Mouse (Mus musculus): ENCODE results near the gene Exd1.
"Not testable (repeated sequence)": the region's sequence is repeated elsewhere in the genome, so short reads cannot be mapped to it uniquely, and the experiment has no call there.

The Exd1 gene

GRCm38 (mm10) chr2:119538802-119539201 is 8.6 kb downstream of the Exd1 start:
- DNase-seq (ENCODE audit: low spot score), result no peak

DNA sequence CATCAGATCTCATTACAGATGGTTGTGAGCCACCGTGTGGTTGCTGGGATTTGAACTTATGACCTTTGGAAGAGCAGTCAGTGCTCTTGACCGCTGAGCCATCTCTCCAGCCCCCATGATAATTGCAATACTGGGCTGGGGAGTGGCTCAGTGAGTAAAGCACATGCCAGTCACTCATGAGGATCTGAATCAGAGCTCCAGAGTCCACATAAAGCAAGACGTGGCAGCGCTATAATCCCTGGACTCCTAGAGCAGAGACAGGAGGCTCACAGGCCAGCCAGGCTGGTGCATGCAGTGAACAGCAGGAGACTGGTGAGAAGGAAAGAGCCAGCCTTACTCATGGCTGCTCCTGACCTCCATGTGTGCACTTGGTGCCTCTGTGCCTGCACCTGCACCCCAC is 22.0 kb downstream of the Exd1 start:
- DNase-seq (ENCODE audit: low spot score), result no peak

DNA sequence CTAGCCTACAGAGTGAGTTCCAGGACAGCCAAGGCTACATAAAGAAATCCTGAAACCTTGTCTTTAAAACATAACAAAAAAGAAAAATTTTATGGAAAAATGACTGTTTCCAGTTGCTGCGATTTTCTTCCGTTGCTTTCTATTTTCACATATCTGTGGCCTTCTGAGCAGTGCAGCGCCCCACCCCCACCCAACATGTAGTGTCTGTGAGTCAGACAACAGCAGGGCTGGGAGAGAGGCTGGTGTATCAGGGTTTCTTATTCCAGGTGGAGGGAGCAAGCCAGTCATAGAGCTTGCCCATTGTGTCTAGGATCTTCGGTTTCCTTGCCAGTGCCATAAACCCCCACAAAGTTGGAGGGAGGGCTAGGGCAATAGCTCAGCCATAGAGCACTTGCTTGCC is 23.6 kb downstream of the Exd1 start:
- DNase-seq (ENCODE audit: low spot score), result no peak

- no peak for DNase-seq (ENCODE audit: low spot score)
These were observed 26.9 kb downstream of the Exd1 start for GRCm38 (mm10) chr2:119520550-119520949.

DNA sequence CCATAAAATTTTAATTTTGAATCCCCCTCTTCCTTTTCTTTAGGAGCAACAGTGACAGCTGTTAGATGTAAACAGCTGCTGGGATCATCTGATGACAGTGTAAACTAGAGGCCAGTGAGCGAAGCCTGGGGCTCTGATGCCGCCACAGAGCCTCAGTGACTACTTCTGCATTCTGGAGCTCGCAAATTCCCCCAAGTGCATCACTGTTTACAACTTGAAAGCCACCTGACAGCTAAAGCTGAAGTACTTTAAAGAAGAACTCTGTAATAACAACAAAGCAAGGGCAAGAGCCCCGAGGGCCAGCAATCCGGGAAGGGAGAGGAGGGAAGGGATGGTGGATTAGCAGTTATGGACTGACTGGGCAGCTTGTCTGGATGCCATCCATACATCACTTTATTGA is 30.6 kb downstream of the Exd1 start:
- DNase-seq (ENCODE audit: low spot score), result no peak

DNA sequence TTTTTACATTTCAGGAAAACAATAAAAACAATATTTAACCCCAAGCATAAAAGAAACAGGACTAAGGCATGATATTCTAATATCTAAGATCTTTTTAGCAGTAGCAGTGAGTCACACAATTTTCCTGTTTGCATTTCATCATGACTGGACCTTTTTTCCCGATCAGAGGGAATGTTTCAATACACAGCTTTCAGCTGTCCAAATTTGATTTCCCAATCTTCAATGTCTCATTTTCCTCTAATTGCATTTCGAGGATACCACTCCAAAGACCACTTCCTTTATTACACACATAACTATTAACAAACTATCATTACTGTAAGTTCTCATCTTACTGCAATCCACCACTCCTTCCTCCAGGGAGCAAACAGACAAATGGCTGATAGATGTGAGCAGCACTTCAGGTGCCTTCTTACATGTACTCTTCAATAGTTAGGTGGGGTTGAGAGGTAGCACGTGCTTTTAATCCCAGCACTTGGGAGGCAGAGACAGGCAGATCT is 33.4 kb downstream of the Exd1 start:
- DNase-seq (ENCODE audit: low spot score), result no peak

GRCm38 (mm10) chr2:119512292-119512691 is 35.1 kb downstream of the Exd1 start:
- peak; percentile 8 for DNase-seq (ENCODE audit: low spot score)

DNA sequence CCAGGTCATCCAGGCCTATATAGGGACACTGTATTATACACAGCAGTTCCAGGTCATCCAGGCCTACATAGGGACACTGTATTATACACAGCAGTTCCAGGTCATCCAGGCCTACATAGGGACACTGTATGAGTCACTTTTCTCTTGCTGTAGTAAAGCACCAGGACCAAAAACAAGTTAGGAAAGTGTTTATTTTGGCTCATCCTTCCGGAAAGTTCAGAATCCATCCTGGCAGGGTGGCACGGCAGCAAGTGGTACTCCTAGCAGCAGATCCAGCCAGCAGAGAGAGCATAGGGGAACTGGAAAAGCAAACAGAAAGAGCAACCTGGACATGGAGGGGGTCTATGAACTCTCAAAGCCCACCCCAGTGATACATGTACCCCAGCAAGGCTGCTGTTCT is 36.6 kb downstream of the Exd1 start:
- DNase-seq (ENCODE audit: low spot score), result no peak

DNA sequence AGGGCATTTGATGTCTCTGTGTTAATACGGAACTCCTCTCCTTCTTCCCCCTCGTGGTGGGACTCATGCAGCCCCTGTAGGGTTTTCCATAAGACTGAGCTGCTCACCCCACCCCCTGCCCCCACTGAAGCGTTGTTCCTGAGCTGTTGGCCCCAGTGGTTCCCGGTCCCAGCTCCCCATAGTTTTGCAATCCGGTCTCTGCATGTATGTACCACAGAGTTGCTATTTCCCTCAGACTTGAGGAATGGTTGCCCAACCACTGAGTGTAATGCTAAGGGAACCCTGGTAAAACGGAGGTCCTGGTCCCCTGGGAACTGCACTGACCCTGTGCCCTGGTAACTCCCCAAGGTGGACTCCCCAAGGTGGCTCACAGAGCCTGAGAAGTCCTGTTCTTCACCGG is 38.9 kb downstream of the Exd1 start:
- DNase-seq (ENCODE audit: low spot score), result not testable (repeated sequence)

- DNase-seq (ENCODE audit: low spot score), result no peak
These were observed 40.3 kb downstream of the Exd1 start for GRCm38 (mm10) chr2:119507108-119507507.

DNA sequence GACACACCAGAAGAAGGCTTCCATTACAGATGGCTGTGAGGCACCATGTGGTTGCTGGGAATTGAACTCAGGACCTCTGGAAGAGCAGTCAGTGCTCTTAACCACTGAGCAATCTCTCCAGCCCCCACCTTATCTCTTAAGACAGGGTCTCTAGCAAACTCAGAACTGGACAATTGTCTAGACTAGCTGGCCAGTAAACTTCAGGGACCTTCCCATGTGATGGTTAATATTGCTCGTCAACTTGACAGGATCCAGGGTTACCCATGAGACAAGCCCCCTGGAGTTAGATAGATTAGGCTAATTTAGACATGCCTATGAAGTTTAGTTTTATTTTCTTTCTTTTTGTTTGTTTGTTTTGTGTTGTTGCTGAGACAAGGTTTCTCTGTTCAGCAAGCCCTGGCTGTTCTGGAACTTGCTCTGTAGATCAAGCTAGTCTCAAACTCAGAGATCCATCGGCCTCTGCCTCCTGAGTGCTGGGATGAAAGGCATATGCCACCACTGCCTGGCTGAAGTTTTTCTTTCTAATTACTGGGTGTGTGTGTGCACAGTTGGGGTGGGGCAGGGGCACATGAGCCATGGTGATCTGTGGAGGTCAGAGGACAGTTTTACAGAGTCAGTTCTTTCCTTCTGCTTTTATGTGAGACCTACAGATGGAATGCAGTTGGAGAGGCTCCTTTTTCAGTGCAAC is 46.3 kb downstream of the Exd1 start:
- DNase-seq (ENCODE audit: low spot score), result no peak

GRCm38 (mm10) chr2:119498859-119499258 is 48.6 kb downstream of the Exd1 start:
- no peak for DNase-seq (ENCODE audit: low spot score)

DNA sequence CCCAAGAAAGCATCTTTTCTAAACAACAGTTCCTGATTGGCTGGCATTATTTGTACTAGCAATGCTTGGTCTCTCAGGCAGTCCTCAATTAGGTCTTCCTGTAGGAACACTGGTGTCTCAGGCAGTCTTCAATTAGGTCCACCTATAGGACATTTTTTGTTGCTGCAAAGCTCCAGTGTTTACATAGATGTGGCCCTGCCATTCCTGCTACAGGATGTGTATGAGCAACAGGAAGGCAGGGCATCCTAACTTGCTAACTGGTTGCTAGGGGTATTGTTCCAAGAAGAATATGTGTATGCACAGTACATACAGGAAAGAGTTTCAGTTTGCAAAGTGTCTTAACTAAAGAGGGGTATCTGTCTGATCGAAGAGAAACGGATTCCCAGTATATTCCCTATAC is 51.3 kb downstream of the Exd1 start:
- no peak for DNase-seq (ENCODE audit: low spot score)

GRCm38 (mm10) chr2:119491953-119492352 is 55.5 kb downstream of the Exd1 start:
- DNase-seq (ENCODE audit: low spot score), result no peak

DNA sequence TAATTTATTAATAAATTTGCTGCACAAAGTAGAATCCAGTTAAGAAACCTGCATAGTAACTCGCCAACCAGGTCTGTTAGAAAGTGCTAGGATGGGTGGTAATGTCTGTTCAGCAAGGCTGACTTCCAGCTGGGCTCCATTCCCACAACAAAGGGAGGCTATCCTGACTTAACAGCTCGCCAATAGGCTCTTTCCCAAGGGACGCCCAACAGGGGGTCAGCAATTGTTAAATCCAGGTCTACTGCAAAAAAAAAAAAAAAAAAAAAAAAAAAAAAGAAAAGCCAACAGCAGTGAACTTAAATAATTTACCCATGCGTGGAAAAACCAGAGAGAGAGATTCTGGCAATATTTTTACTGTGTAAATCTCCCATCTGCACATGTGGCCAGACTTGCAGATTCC is 60.9 kb downstream of the Exd1 start:
- DNase-seq (ENCODE audit: low spot score), result no peak

DNA sequence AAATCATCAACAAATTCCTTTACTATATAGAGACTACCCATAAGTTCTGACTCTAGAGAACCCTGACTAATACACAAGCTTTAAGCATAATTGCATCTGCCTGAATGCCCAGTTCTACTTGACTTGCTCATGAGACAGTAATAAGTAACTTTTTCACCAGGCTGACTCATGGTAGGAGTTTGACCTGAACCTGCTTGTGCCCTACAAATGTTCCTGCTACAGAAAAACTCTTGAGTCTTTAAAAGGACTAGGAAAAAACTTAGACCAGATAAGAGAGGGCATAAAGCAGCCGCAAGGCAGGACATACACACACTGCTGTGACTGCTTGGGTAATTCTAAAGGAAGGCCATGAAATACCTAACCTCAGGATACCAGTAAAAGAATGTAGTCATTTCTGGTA is 65.1 kb downstream of the Exd1 start:
- DNase-seq (ENCODE audit: low spot score), result no peak

GRCm38 (mm10) chr2:119478397-119478749 is 69.1 kb downstream of the Exd1 start:
- DNase-seq (ENCODE audit: low spot score), result no peak

DNA sequence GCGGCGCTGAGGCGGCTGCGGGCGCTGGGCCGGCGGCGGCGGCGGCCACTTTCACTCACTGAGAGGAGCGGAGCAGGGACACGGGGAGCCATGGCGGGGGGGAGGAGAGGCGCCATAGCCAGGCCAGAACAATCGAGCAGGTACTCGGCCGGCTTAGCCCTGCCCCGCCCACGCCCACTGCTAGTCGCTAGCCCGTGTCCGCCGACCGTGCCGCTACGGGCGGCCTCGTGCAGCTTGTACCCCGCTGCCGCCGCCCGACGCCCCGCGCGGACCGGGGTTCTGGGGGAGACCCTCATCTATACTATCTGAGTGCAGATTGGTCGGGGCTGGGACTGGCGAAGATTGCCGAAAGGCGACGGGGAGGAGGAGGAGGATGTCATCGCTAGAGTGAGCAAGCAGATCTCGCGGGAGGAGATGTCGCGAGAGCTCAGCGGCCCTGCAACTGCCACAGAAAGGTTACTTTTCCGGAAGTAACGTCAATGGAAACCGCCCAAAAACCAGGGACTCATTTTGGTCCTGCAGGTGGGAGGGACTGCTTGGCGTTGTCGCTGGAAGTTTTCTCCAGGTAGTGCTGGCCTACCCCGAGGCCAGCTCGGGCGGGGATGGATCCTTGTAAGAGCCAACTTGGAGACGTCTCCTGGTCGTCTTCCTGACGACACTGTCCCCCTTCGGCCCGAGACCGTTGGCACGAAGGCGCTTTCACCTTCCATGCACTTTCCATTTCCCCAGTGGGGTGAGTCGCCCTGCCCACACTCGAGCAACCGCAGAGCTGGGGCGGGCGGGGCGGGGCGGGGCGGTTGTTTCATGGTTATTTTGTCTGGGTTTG is 69.6 kb downstream of the Exd1 start, which contains the start of gene Ino80:
Gene Ino80 (minus strand): TSS at position 117 of the 826 bp plus-strand sequence.
- DNase-seq (ENCODE audit: low spot score), result peak; percentile 99

GRCm38 (mm10) chr2:119476621-119477391 is 70.6 kb downstream of the Exd1 start:
- DNase-seq (ENCODE audit: low spot score), result peak; percentile 75

DNA sequence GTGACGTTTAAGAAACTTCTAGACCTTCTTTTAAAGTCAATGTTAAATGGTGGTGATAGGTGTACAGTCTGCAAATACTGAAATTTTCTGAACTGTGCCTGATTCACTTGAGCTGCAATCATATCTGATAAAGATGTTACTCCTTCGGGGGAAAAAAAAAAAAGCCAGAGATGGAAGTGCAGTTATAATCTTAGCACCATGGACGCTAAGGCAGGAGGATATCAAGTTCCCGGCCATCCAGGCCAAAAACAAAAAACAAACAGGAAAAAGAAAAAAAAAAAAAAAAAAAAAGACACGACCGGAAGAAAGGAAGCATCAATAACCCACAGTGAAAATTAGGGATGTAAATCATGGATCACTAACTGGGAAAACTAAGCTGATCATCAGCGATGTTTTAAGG is 71.3 kb downstream of the Exd1 start:
- DNase-seq (ENCODE audit: low spot score), result no peak

Data from embryo, embryonic 10.5 days (tissue).